Mouse (Mus musculus): Measurements from ENCODE around the gene Aadat. TPM values are rescaled to one million over a fixed set of nuclear protein-coding genes. Genes with fewer than 3 reads are reported as not detected.
A peak's percentile ranks its signal among the peaks of the same experiment; 100 is the strongest.
"Not testable (repeated sequence)": the region's sequence is repeated elsewhere in the genome, so short reads cannot be mapped to it uniquely, and the experiment has no call there.

Gene Aadat
- polyA plus RNA-seq (2021), result 0.37 TPM

DNA sequence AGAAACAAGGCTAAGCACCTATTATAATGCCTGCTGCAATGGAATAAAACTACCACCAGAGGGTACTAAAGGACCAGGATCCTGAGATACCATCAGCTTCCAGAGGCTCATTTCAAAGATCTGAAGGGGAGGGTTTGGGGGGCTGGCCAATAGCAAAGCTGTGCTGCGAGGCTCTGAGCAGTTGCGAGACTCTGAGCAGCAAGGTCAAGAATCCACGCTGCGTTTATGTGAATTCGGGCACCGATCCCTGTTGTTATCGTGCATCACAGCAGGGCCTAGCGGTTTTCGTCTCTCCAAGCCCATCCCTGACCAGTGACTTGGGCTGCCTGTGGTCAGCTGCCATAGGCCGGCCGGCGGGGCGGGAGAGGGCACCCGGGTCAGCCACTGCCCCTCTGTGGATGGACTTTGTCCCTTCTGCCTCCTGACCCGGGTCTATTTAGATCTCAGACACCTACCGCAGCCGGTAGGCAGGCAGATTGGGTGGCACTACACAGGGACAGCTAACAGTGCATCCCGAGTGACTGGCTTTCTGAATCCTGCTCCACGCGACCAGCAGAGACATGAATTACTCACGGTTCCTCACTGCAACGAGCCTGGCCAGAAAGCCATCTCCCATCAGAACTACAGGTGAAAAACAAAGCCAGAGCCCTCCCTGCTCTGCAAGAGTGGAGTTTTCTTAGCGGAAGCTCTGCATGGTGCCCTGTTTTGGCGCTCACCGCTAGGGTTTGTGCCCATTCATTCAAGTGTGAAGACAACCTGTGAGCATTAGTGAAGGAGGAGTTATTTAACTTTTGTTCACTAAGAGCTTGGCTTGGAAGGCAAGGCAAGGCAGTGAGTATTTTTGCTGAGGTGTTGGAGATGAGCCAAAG lies at the start of gene Aadat:
Aadat (plus strand) TSS at position 280 of the 869 bp plus-strand sequence.
- peaks cover 20% of the 10 kb centered on the region for H3K27me3 ChIP-seq
- ChIA-PET POLR2A (no interaction called here), CTCF (interaction anchor here (0.7 to 1.8 kb wide), 8 partner anchors 9 to 553 kb away, joined by 3 to 5 read pairs (median 3); no protein-coding TSS in a partner anchor)
- in situ Hi-C loops (cut with MboI; ENCODE audit: low pct_unique_long_range_greater_than_20kb), result loop anchor here (5.0 to 10.0 kb wide), 3 partner anchors 361 to 1009 kb away; no protein-coding TSS in a partner anchor
- ATAC-seq, result peak; percentile 93
- DNase-seq (ENCODE audit: low read depth, low spot score), result peak; percentile 31
- peak; percentile 83 for TF ChIP-seq CTCF (IDR thresholded peaks at IDR 0.05)

GRCm38 (mm10) chr8:60466686-60467335 lies 38.9 kb upstream of the Aadat start:
- DNase-seq (ENCODE audit: low read depth, low spot score), result peak; percentile 1
- peak; percentile 87 for ATAC-seq

GRCm38 (mm10) chr8:60490147-60490546 lies 15.6 kb upstream of the Aadat start:
- ChIA-PET CTCF (interaction anchor here (0.6 to 0.7 kb wide), 2 partner anchors 9 to 84 kb away, joined by 3 read pairs; no protein-coding TSS in a partner anchor), POLR2A (no interaction called here)
- TF ChIP-seq CTCF (IDR thresholded peaks at IDR 0.05), result no peak
- H3K27me3 ChIP-seq, result no peaks in the 10 kb centered on the region
- no peak for ATAC-seq
- in situ Hi-C loops (cut with MboI; ENCODE audit: low pct_unique_long_range_greater_than_20kb), result no loop called here
- DNase-seq (ENCODE audit: low read depth, low spot score), result no peak

More at GRCm38 (mm10) chr8:60466686-60467335, 38.9 kb upstream of the Aadat start:
- TF ChIP-seq CTCF (IDR thresholded peaks at IDR 0.05), result peak; percentile 82
- CTCF ChIA-PET, result interaction anchor here (1.1 kb wide), 1 partner anchor 1900 kb away, joined by 3 read pairs; no protein-coding TSS in a partner anchor
- in situ Hi-C loops (cut with MboI; ENCODE audit: low pct_unique_long_range_greater_than_20kb), result loop anchor here (25.0 kb wide), 2 partner anchors 1580 to 1905 kb away; no protein-coding TSS in a partner anchor
- POLR2A ChIA-PET, result no interaction called here
- peaks cover 4% of the 10 kb centered on the region for H3K27me3 ChIP-seq

- no peak for DNase-seq (ENCODE audit: low read depth, low spot score)
- CTCF ChIA-PET, result no interaction called here
- in situ Hi-C loops (cut with MboI; ENCODE audit: low pct_unique_long_range_greater_than_20kb), result no loop called here
- no peak for TF ChIP-seq CTCF (IDR thresholded peaks at IDR 0.05)
- ATAC-seq, result no peak
- POLR2A ChIA-PET, result no interaction called here
- no peaks in the 10 kb centered on the region for H3K27me3 ChIP-seq
Measured at GRCm38 (mm10) chr8:60491871-60492270, 13.9 kb upstream of the Aadat start.

- ATAC-seq (no peak), DNase-seq (ENCODE audit: low read depth, low spot score) (no peak)
- no peak for TF ChIP-seq CTCF (IDR thresholded peaks at IDR 0.05)
- CTCF ChIA-PET, result no interaction called here
- in situ Hi-C loops (cut with MboI; ENCODE audit: low pct_unique_long_range_greater_than_20kb), result no loop called here
- H3K27me3 ChIP-seq, result no peaks in the 10 kb centered on the region
- POLR2A ChIA-PET, result no interaction called here
Measured at GRCm38 (mm10) chr8:60492471-60492870, 13.3 kb upstream of the Aadat start.

- ATAC-seq, result no peak
- CTCF ChIA-PET, result interaction anchor here (0.9 kb wide), 1 partner anchor 11 kb away, joined by 3 read pairs; the partner anchor contains the start of gene Aadat
- no peak for DNase-seq (ENCODE audit: low read depth, low spot score)
- in situ Hi-C loops (cut with MboI; ENCODE audit: low pct_unique_long_range_greater_than_20kb), result no loop called here
- POLR2A ChIA-PET, result interaction anchor here (0.6 kb wide), 1 partner anchor 14 kb away, joined by 4 read pairs; no protein-coding TSS in a partner anchor
- no peak for TF ChIP-seq CTCF (IDR thresholded peaks at IDR 0.05)
- H3K27me3 ChIP-seq, result no peaks in the 10 kb centered on the region
Measured at GRCm38 (mm10) chr8:60494606-60495005, 11.1 kb upstream of the Aadat start.

DNA sequence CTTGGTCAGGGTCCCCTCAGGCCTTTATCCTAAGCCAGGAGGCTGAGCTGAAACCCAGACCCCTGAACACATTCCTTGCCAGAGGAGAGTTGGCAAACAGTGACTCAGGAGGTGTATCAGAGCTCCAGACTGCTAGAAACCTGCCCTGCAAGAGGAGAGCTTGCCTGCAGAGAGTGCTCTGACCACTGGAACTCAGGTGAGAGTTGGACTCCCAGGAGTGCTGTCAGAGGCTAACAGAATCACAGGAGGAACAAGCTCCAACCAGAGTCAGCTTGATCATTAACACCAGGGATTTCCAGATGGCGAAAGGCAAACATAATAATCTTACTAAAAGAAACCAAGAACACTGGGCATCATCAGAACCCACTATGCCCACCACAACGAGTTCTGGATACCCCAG lies 10.7 kb upstream of the Aadat start:
- ChIA-PET CTCF (interaction anchor here (0.9 kb wide), 1 partner anchor 10 kb away, joined by 3 read pairs; the partner anchor contains the start of gene Aadat), POLR2A (interaction anchor here (0.6 kb wide), 1 partner anchor 14 kb away, joined by 4 read pairs; no protein-coding TSS in a partner anchor)
- ATAC-seq; H3K27me3 ChIP-seq; DNase-seq (ENCODE audit: low read depth, low spot score); in situ Hi-C loops (cut with MboI; ENCODE audit: low pct_unique_long_range_greater_than_20kb): not testable (repeated sequence)

DNA sequence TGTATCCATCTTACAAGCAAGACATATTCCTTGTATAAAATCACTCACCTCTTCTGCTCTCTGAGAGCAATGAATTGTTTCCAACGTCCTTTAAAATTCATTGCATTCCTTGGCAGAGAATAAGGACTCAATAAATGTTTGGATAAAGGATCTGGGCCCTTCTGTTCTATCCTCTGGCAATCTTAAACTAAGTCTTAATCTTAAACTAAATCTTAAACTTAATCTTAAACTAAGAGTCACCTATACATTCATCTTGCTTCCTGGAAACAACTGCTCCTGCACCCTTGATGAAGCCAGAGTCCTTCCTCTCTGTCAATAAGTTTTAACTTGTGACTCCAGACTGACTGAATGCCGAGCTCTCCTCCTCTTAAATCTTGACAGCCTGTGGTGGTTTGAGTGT lies 2.6 kb upstream of the Aadat start, which contains the start of gene Gm10283:
Gm10283 (minus strand) TSS at position 101 of the 400 bp plus-strand sequence.
- in situ Hi-C loops (cut with MboI; ENCODE audit: low pct_unique_long_range_greater_than_20kb), result loop anchor here (10.0 kb wide), 2 partner anchors 532 to 1012 kb away; no protein-coding TSS in a partner anchor
- no peak for TF ChIP-seq CTCF (IDR thresholded peaks at IDR 0.05)
- H3K27me3 ChIP-seq, result peaks cover 7% of the 10 kb centered on the region
- ATAC-seq (no peak), DNase-seq (ENCODE audit: low read depth, low spot score) (no peak)
- CTCF ChIA-PET, result no interaction called here
- POLR2A ChIA-PET, result no interaction called here

GRCm38 (mm10) chr8:60518286-60518685 lies 12.6 kb downstream of the Aadat start:
- TF ChIP-seq CTCF (IDR thresholded peaks at IDR 0.05), result no peak
- CTCF ChIA-PET, result no interaction called here
- peaks cover 45% of the 10 kb centered on the region for H3K27me3 ChIP-seq
- in situ Hi-C loops (cut with MboI; ENCODE audit: low pct_unique_long_range_greater_than_20kb), result no loop called here
- POLR2A ChIA-PET, result no interaction called here
- DNase-seq (ENCODE audit: low read depth, low spot score), result no peak
- ATAC-seq, result no peak

- TF ChIP-seq CTCF (IDR thresholded peaks at IDR 0.05), result no peak
- ATAC-seq, result no peak
- CTCF ChIA-PET, result no interaction called here
- DNase-seq (ENCODE audit: low read depth, low spot score), result no peak
- POLR2A ChIA-PET, result no interaction called here
- in situ Hi-C loops (cut with MboI; ENCODE audit: low pct_unique_long_range_greater_than_20kb), result no loop called here
- peaks cover 26% of the 10 kb centered on the region for H3K27me3 ChIP-seq
Measured at GRCm38 (mm10) chr8:60534945-60535344, 29.2 kb downstream of the Aadat start.
